Mouse (Mus musculus) R1 (cell line): ENCODE data around the gene Rab28.

Experiments used
- DNase-seq: peaks from one replicate; pipeline ENCODE4 v3.0.0-alpha.2; 2018; ENCODE audit warnings: low read depth, low spot score

Gene Rab28

DNA sequence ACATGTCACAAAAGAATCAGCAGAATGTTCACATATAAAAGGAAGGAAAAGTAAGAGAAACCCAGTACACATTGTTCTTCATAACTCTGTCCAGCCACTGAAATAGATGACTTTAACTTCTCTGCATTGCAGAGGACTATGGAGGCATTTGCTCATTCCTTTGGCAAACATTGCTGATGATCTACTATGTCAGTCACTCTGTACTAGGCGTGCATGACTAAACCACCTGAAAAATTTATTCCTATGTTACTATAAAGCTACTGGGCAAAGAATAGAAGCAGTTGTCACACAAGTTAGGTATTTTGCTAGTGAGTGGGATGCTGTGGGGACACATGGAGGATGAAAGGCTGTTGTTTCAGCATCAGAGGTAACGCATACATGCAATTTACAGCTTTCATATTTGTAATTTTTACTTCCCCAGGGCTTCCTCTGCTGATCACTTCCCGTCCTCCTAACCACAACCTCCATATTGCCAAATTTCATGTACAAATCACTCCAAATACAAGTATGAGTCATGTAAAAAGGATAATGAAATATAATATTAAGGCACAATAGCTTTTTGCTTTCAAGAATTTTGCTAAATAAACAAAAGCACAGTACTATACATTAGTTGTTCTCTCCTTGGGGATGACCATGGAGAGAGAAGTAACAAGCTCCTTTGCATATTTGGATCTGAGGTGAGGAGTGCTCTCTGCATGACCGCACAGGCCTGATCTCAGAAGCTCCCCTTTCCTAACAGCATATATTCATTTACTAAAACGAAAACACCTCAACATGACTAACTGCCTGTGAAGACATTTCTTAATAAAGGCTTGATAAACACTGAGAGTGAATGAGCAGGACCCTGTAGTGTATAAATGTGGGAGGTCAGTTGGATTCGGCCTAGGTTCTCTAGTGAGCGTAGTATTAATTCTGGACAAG, 80.5 kb downstream of the Rab28 start:
- DNase-seq = no peak

DNA sequence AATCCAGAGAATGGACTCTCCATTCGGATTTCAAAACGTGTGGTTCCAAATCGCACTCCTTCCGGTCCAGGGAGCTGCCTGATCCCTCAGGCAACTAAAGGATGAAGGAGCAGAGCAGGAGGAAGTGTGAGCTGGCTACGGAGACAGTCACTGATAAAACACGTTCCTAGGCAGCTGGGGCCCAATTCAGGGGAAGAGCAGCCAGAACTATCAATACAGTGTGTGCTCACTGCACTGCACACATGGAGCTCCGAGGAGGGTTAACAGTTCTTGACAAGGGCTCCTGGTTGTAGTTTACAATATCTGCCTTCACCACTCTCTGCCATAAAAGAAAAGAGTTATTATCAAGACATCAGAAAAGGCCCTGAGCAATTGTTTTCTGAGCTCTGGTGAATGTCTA, 82.4 kb downstream of the Rab28 start:
- no peak for DNase-seq

DNA sequence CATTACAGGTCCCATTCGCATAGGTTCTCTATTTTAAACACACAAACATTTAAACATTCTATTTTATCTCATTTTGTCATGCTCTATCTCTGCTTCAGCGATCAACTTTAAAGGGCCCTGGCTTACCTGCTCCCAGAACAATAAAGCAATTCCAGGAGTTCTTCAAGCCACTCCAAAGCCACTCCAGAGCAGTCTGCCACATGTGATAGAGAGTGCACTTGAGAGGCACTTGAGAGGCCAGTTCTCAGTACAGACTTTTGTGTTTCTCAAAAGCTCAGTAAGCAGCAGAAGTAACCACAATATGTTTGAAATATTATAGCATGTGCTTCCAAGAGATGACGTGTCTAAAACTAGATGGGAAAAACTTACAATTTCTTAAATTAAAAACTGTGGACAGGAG, 86.2 kb downstream of the Rab28 start:
- no peak for DNase-seq

DNA sequence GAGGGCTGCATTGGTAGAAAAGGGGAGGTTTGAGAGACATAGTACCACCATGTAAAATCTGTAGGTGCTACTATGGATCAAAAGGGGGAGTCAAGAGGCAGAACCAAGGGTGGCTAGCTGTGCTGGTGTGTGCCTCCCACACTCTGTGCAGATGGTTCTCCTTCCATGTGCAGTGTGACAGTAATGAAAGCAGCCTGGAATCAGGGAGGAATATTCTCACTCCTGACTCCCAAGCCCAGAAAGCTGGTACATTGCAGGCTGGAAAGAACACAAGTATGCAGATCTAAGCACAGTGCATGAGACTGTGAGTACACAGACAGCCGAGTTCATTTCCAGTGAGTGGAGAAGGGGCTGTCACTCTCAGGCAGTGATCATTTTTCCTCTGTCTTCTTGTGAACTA, 89.0 kb downstream of the Rab28 start:
- DNase-seq = no peak

DNA sequence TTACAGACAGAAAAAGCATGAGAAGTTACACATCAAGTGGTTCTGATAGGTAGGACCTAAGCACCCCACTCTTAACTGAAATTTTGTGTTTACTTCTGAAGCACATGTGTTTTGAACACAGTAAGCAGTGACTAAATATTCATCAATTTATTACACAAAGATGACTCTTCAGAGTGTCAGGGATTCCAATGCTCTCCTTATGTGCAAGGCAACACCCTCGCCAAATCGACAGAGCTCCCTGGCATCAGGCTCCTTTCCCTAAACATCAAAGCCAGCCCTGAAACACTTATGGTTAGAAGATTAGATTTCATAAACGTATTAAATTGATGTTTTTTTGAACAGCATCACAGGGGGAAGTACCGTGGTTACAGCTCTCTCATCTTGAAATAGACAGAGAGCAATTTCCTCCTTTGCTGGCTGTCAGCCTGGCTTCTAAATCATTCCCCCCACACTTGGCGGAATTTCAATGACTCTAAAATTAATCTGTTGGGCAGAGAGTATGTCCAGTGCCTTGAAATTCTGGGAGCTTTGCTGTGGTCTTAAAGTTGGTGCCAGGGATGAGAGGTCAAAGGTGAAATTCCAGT, 97.4 kb downstream of the Rab28 start:
- DNase-seq = no peak

DNA sequence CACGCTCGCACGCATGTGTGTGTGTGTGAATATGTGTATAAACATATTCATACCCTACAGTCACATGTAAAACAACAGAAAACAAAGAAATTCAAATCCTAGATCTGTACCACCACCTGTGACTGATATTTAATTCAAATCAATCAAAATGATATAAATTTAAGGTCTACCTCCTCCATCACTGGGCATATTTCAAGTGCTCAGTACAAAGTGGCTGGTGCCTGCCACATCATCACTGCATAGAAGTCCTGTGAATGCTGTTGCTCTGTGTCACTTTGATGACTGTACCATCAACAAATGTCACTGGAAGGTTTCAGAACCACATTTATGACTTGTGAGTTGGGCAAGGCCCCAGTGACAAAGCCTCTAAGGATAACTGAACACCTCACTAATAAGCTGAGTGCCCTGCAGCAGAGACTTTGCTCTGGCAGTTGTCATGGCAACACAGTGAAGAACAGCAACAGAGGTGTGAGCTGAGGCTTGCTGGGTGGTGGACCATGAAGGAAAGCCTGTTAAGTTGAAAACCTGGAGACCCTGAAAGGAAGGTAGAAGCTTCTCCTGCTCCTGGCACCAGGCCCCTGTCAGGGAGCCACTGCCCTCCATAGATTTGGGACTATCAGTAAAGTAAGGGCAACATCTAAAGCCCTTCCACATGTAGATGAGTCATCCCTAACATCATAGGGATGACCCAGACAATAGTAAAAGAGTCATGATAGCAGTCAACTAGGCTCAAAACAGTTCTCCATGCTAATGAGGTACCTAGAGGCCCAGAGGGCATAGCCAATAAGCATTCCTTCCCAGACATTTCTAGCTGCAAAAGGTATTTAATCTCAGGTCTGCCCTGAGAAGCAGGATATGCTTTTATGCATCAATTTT, 111.5 kb downstream of the Rab28 start:
- peak; percentile 12 for DNase-seq

DNA sequence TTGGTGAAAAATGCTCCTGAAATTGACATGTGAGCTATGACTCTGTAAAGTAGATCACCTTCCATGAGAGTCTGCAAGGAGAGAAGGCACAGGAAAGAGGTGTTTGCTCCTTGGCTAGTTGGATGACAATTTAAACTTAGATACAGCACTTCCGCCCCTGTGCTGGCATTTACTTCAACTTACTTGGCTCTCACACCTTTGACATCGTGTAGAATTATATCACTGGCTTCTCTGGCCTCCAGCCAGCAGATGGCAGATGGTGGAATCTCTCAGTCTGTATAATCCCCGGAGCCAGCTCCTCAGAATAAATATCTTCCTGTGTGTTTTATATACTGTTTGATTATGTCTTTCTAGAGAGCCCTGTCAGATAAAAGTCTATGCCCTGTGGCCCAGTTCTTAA, 112.8 kb downstream of the Rab28 start:
- no peak for DNase-seq

DNA sequence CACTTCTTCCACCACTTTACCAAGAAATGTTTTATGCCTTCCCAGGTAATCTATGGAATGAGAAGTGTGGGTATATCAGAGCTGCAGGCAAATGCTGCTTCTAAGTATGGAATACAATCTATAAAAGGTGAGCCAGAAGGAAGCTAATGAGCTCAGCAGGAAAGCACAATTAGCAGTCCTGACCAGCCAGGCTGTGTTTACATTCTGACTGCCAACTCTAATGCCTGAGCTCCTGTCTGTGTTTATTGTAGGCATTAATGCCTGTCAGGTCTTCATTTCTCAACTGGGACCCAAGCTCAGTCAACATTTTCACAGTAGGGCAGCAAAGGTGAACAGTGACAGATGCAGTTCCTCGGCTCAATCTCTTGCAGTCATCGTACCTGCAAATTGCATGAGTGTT, 129.9 kb downstream of the Rab28 start:
- DNase-seq = no peak
